Mouse (Mus musculus) left cerebral cortex, postnatal 10 days (tissue): ENCODE results near the gene Chchd3. TPM values are rescaled to one million over a fixed set of nuclear protein-coding genes. Genes with fewer than 3 reads are reported as not detected.

Source experiments
- DNase-seq, 2 experiments: peaks; one replicate each; pipeline ENCODE4 v3.0.0; 2021 to 2022; ENCODE audit warnings: low spot score in 2 of 2, mixed read lengths in 1 of 2; ENCODE audit errors: extremely low spot score in 1 of 2
- intact Hi-C: fragments of 180-260 bp; cut with DNase I; formaldehyde crosslinking; loops from one replicate; pipeline ENCODE4 v1.15.1; 2025
- total RNA-seq, 2 experiments: library from RNA; stranded (reverse); gene quantifications; 2 replicates each; pipeline ENCODE4 v1.2.3; 2021

Chchd3 gene
- total RNA-seq, 2 experiments from 2014 or later, result 88.4 to 89.6 TPM

- no peak for DNase-seq
- intact Hi-C loops, result no loop called here
Measured at GRCm38 (mm10) chr6:33028296-33028695, 31.8 kb downstream of the Chchd3 start.

- DNase-seq, result no peak
- intact Hi-C loops, result no loop called here
Measured at GRCm38 (mm10) chr6:33025041-33025440, 35.0 kb downstream of the Chchd3 start.

GRCm38 (mm10) chr6:33004607-33005006, 55.5 kb downstream of the Chchd3 start:
- DNase-seq, result no peak
- intact Hi-C loops, result no loop called here

- intact Hi-C loops, result no loop called here
- DNase-seq, result no peak
Measured at GRCm38 (mm10) chr6:33002988-33003387, 57.1 kb downstream of the Chchd3 start.

- intact Hi-C loops, result no loop called here
- no peak for DNase-seq
Measured at GRCm38 (mm10) chr6:33001271-33001670, 58.8 kb downstream of the Chchd3 start.

GRCm38 (mm10) chr6:32996597-32996996, 63.5 kb downstream of the Chchd3 start:
- no peak for DNase-seq
- intact Hi-C loops, result no loop called here

- intact Hi-C loops, result no loop called here
- no peak for DNase-seq
Measured at GRCm38 (mm10) chr6:32993847-32994246, 66.2 kb downstream of the Chchd3 start.

- no peak for DNase-seq
- intact Hi-C loops, result no loop called here
Measured at GRCm38 (mm10) chr6:32990061-32990633, 69.9 kb downstream of the Chchd3 start.

GRCm38 (mm10) chr6:32988561-32988960, 71.5 kb downstream of the Chchd3 start:
- intact Hi-C loops, result no loop called here
- DNase-seq, result no peak

GRCm38 (mm10) chr6:32983876-32984275, 76.2 kb downstream of the Chchd3 start:
- intact Hi-C loops, result no loop called here
- no peak for DNase-seq

- intact Hi-C loops, result no loop called here
- no peak for DNase-seq
Measured at GRCm38 (mm10) chr6:32981253-32981652, 78.8 kb downstream of the Chchd3 start.

- no peak for DNase-seq
- intact Hi-C loops, result no loop called here
Measured at GRCm38 (mm10) chr6:32978811-32979210, 81.2 kb downstream of the Chchd3 start.

GRCm38 (mm10) chr6:32971926-32972325, 88.1 kb downstream of the Chchd3 start:
- intact Hi-C loops, result no loop called here

GRCm38 (mm10) chr6:32968971-32969370, 91.1 kb downstream of the Chchd3 start:
- DNase-seq, result no peak
- intact Hi-C loops, result no loop called here

More at GRCm38 (mm10) chr6:32971926-32972325, 88.1 kb downstream of the Chchd3 start:
- DNase-seq, result no peak

GRCm38 (mm10) chr6:32962048-32962447, 98.0 kb downstream of the Chchd3 start:
- no peak for DNase-seq
- intact Hi-C loops, result no loop called here

GRCm38 (mm10) chr6:32961477-32961876, 98.6 kb downstream of the Chchd3 start:
- DNase-seq, result no peak

GRCm38 (mm10) chr6:32959816-32960550, 100.1 kb downstream of the Chchd3 start:
- DNase-seq, result no peak
- intact Hi-C loops, result no loop called here

More at GRCm38 (mm10) chr6:32961477-32961876, 98.6 kb downstream of the Chchd3 start:
- intact Hi-C loops, result no loop called here

- intact Hi-C loops, result no loop called here
Measured at GRCm38 (mm10) chr6:32955481-32955880, 104.6 kb downstream of the Chchd3 start.

GRCm38 (mm10) chr6:32950973-32951372, 109.1 kb downstream of the Chchd3 start:
- DNase-seq, result no peak
- intact Hi-C loops, result no loop called here

More at GRCm38 (mm10) chr6:32955481-32955880, 104.6 kb downstream of the Chchd3 start:
- DNase-seq, result no peak

GRCm38 (mm10) chr6:32949702-32950101, 110.4 kb downstream of the Chchd3 start:
- intact Hi-C loops, result no loop called here
- DNase-seq, result no peak
